Mouse (Mus musculus) layer of hippocampus, postnatal 10 days (tissue): ENCODE measurements around the gene Itgax. TPM values are rescaled to one million over a fixed set of nuclear protein-coding genes. Genes with fewer than 3 reads are reported as not detected.
"Not testable (repeated sequence)": the region's sequence is repeated elsewhere in the genome, so short reads cannot be mapped to it uniquely, and the experiment has no call there.

Experiments used
- DNase-seq, 2 experiments: peaks; one replicate each; pipeline ENCODE4 v3.0.0; 2021; ENCODE audit warnings: low spot score in 2 of 2
- total RNA-seq, 2 experiments: library from RNA; stranded (reverse); gene quantifications; 2 replicates each; pipeline ENCODE4 v1.2.3; 2021

The Itgax gene
- total RNA-seq, 2 experiments from 2014 or later = not detected

- DNase-seq = not testable (repeated sequence)
Observed at GRCm38 (mm10) chr7:128158688-128159354, 29.5 kb downstream of the Itgax start.

- DNase-seq = no peak
Observed at GRCm38 (mm10) chr7:128164001-128164400, 34.7 kb downstream of the Itgax start.

GRCm38 (mm10) chr7:128166391-128166790, 37.0 kb downstream of the Itgax start:
- DNase-seq = no peak

- DNase-seq = no peak
Observed at GRCm38 (mm10) chr7:128169996-128170395, 40.6 kb downstream of the Itgax start.

- DNase-seq = no peak
Observed at GRCm38 (mm10) chr7:128178385-128178784, 49.0 kb downstream of the Itgax start.

GRCm38 (mm10) chr7:128180126-128180525, 50.8 kb downstream of the Itgax start:
- no peak for DNase-seq

- DNase-seq = no peak
Observed at GRCm38 (mm10) chr7:128180546-128180945, 51.2 kb downstream of the Itgax start.

GRCm38 (mm10) chr7:128181691-128182090, 52.3 kb downstream of the Itgax start:
- DNase-seq = no peak

Other genes starting within 250 kb of the Itgax start
- 1 to 10 TPM in 1 of 2 experiments, under 1 TPM in 1; 0.96 to 1.1 TPM for gene Prss53, start 238.6 kb upstream of the Itgax start, total RNA-seq
- gene Gm21974, start 234.1 kb upstream of the Itgax start, total RNA-seq = not detected
- gene Vkorc1, start 233.9 kb upstream of the Itgax start, total RNA-seq = 10 to 100 TPM; 25.0 to 26.3 TPM
- gene Bckdk, start 225.5 kb upstream of the Itgax start, total RNA-seq = 10 to 100 TPM; 45.9 to 48.6 TPM
- gene Kat8, start 217.0 kb upstream of the Itgax start, total RNA-seq = 10 to 100 TPM; 25.8 to 28.2 TPM
- gene Prss8, start 199.4 kb upstream of the Itgax start, total RNA-seq = 1 to 10 TPM; 1.7 to 1.8 TPM
- 10 to 100 TPM; 15.0 to 17.0 TPM for gene Prss36, start 182.8 kb upstream of the Itgax start, total RNA-seq
- 100 to 1,000 TPM; 423 to 445 TPM for gene Fus, start 162.1 kb upstream of the Itgax start, total RNA-seq
- gene Pycard, start 135.7 kb upstream of the Itgax start, total RNA-seq = 1 to 10 TPM; 3.2 to 4.5 TPM
- gene Trim72, start 125.6 kb upstream of the Itgax start, total RNA-seq = under 1 TPM; 0.40 to 0.55 TPM
- gene Itgam, start 66.9 kb upstream of the Itgax start, total RNA-seq = 1 to 10 TPM; 8.4 to 8.7 TPM
- not detected for gene Gm49368, start 66.9 kb upstream of the Itgax start, total RNA-seq
- gene Itgad, start 24.8 kb downstream of the Itgax start, total RNA-seq = under 1 TPM; 0.78 to 0.85 TPM
- gene Cox6a2, start 76.8 kb downstream of the Itgax start, total RNA-seq = 1 to 10 TPM; 4.3 to 4.8 TPM
- 10 to 100 TPM; 11.4 to 11.8 TPM for gene Armc5, start 107.8 kb downstream of the Itgax start, total RNA-seq
- gene 9130023H24Rik, start 108.5 kb downstream of the Itgax start, total RNA-seq = 1 to 10 TPM; 3.7 to 4.3 TPM
- 10 to 100 TPM; 27.2 to 28.1 TPM for gene Tgfb1i1, start 117.3 kb downstream of the Itgax start, total RNA-seq
- not detected for gene Slc5a2, start 136.1 kb downstream of the Itgax start, total RNA-seq
- gene BC017158, start 168.6 kb downstream of the Itgax start, total RNA-seq = 10 to 100 TPM; 23.0 to 23.2 TPM